Mouse (Mus musculus) frontal cortex, adult (tissue): ENCODE data around the gene Abcb1b.
A peak's percentile ranks its signal among the peaks of the same experiment; 100 is the strongest.
"Not testable (repeated sequence)": the region's sequence is repeated elsewhere in the genome, so short reads cannot be mapped to it uniquely, and the experiment has no call there.

Source experiments
- ATAC-seq: cut with Nextera tagmentation; 2 replicates; pipeline ENCODE4 v1.9.2; 2017; ENCODE audit warnings: mild to moderate bottlenecking, moderate library complexity, mixed read lengths; ENCODE audit not compliant: low TSS enrichment

The Abcb1b gene

GRCm38 (mm10) chr5:8863580-8864337 is 65.8 kb downstream of the Abcb1b start:
- ATAC-seq = no peak

- not testable (repeated sequence) for ATAC-seq
Measured at GRCm38 (mm10) chr5:8865630-8866029, 67.7 kb downstream of the Abcb1b start.

GRCm38 (mm10) chr5:8866366-8866765 is 68.4 kb downstream of the Abcb1b start:
- no peak for ATAC-seq

- ATAC-seq = peak; percentile 47; the same call in 1 of the 2 replicates
Measured at GRCm38 (mm10) chr5:8868019-8868418, 70.1 kb downstream of the Abcb1b start.

GRCm38 (mm10) chr5:8872979-8873915 is 75.3 kb downstream of the Abcb1b start:
- no peak for ATAC-seq

- no peak for ATAC-seq
Measured at GRCm38 (mm10) chr5:8877086-8877485, 79.1 kb downstream of the Abcb1b start.

- ATAC-seq = no peak
Measured at GRCm38 (mm10) chr5:8877800-8878199, 79.9 kb downstream of the Abcb1b start.

- ATAC-seq = no peak
Measured at GRCm38 (mm10) chr5:8885837-8886236, 87.9 kb downstream of the Abcb1b start.

GRCm38 (mm10) chr5:8893300-8894103 is 95.6 kb downstream of the Abcb1b start, which contains the start of gene Abcb4:
Abcb4 (plus strand) TSS chr5:8893717.
- peak; percentile 92 for ATAC-seq

GRCm38 (mm10) chr5:8894104-8894425 is 96.1 kb downstream of the Abcb1b start:
- ATAC-seq = no peak

GRCm38 (mm10) chr5:8894641-8895490 is 96.9 kb downstream of the Abcb1b start:
- no peak for ATAC-seq

- ATAC-seq = no peak
Measured at GRCm38 (mm10) chr5:8896198-8896597, 98.3 kb downstream of the Abcb1b start.

GRCm38 (mm10) chr5:8898246-8898645 is 100.3 kb downstream of the Abcb1b start:
- ATAC-seq = no peak

- no peak for ATAC-seq
Measured at GRCm38 (mm10) chr5:8901001-8901400, 103.1 kb downstream of the Abcb1b start.

GRCm38 (mm10) chr5:8902141-8902817 is 104.3 kb downstream of the Abcb1b start:
- no peak for ATAC-seq

GRCm38 (mm10) chr5:8904539-8904938 is 106.6 kb downstream of the Abcb1b start:
- ATAC-seq = no peak

- no peak for ATAC-seq
Measured at GRCm38 (mm10) chr5:8911567-8912198, 113.7 kb downstream of the Abcb1b start.
